Mouse (Mus musculus) testis, postnatal 10 days (tissue): ENCODE data around the gene Polk.

Experiments
- DNase-seq: peaks from one replicate; pipeline ENCODE4 v3.0.0; 2021; ENCODE audit warnings: low spot score

Polk gene

DNA sequence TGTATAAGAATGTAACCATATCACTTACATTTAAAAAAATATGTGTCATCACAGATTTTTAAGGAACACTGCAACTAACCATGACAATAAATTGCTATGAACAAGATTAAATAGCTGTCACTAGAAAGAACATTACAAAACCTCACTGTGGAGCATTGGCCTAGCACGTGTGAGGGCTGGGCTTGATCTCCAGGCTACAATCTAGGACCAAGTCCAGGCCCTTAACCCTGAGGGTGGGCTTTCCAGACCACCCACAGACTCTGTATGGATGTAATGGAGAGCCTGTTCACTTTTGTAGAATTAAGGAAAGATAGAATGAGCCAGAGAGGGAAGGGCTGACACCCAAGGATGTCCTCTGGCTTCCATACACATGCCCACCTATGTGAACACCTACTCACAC is 79.7 kb downstream of the Polk start:
- no peak for DNase-seq

GRCm38 (mm10) chr13:96458606-96459005 is 83.8 kb downstream of the Polk start:
- DNase-seq: no peak

DNA sequence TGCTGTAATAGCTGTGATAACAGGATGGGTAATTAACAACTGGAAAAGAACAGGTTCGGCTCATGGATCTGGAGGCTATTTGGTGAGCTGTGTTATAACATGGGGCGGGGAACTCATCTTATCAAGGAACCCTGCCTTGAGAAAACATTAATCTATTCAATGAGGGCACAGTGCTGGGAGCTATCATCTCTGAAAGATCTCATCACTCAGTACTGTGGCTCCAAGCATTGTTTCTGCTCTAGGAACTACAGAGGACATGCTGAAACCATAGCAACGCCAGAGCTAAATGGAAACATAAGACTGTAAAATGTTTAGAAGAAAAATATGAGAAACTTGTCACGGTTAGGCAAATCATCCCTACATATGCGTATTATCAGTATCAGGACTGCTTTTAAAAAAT is 84.4 kb downstream of the Polk start:
- DNase-seq: no peak

DNA sequence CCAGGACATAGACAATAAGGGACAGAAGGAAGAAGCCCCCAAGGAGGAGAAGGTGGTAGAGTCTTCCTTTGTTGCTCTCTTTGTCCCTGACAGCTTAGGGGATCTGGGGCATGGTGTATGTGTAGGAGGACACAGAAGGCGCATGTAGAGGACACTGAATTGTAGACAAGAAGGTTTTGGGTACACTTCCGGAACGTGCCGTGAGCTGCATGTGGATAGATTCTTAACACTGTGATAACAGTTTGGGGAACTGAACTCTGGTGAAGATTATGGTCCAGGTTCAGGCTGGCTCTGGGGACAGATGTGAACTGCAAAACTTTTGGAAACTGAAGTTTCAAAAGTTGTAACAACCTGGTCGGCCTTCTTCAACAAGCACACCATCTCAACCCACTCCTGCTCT is 84.8 kb downstream of the Polk start:
- DNase-seq: no peak

DNA sequence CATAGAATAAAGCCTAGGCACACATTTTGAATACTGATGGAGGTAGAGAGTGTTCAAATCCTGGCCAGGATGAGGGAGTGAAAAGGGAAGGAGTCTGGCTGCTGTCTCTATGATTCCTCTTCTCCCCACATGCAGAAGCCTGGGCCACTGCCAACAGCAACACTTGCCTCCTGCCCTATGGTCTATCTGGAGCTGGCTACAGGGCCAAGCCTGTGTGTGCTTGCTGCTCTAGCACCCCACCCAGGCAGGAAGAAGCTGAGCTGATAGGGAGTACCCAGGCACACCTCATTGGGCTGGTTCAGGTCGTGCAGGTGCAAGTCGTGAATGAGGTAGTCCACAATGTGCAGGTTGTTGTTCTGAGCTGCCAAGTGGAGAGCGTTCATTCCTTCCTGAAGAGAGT is 88.1 kb downstream of the Polk start:
- no peak for DNase-seq

DNA sequence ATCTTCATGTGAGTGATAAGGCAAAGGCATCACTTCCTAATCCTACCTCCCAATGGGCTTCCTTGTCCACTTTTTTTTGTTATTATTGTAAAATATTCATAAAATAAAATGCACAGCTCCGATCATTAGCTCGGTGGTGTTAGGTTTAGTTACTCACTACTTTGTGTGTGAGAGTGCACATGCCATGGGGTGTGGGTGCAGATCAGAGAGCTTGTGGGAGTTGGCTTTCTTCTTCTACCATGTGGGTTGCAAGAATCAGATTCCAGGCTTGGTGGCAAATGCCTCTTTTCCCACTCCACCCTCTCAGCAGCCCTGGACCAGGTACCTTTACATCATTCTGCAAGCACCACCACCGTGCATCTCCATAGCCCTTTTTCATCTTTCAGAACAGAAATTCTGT is 89.8 kb downstream of the Polk start:
- no peak for DNase-seq

- DNase-seq: no peak
Observed at GRCm38 (mm10) chr13:96451386-96452140, 90.8 kb downstream of the Polk start.

GRCm38 (mm10) chr13:96450869-96451268 is 91.5 kb downstream of the Polk start:
- no peak for DNase-seq

GRCm38 (mm10) chr13:96450205-96450856 is 92.0 kb downstream of the Polk start:
- no peak for DNase-seq

GRCm38 (mm10) chr13:96440436-96440835 is 101.9 kb downstream of the Polk start:
- DNase-seq: no peak

DNA sequence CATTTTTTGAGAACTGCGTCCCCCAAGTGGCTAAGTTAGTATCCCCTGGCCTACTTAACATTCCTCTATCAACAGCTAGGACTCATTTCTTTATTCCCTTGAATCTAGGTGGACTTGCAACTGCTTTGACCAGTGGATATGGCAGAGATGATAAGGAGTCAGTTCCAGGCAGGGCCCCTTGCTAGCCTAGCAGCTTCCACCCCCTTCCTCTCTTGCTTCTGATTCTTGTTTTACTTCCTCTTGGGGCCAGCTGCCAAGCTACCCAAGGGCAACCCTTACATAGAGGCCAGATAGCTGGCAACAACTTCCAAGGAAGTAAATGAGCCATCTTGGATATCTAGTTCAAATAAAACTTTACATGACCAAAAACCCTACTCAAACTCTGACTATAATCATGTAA is 105.5 kb downstream of the Polk start:
- DNase-seq: no peak

GRCm38 (mm10) chr13:96435793-96436192 is 106.6 kb downstream of the Polk start:
- DNase-seq: no peak

DNA sequence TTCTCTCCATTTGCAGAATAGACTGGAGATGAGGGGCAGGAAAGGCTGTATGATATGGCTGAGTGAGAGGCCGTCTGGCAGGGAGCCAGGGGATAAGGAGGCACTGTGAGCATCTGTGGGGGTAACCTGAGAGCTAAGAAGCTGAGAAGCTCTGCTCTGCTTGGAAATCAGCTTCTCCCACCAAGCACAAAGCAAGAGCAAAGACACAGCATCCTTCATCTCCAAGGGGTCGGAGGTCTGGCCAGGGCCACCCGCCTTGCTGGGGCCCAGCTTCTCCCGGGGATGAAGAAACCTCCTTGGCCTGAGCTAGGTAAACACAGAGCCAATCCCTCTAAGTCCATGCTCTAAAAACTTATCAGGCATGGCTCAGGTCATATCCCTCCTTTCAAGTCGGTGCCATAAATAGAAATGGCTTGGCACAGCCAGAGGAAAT is 107.5 kb downstream of the Polk start:
- DNase-seq: peak; percentile 63

GRCm38 (mm10) chr13:96433648-96434190 is 108.7 kb downstream of the Polk start:
- DNase-seq: no peak

- no peak for DNase-seq
Observed at GRCm38 (mm10) chr13:96433041-96433440, 109.3 kb downstream of the Polk start.

DNA sequence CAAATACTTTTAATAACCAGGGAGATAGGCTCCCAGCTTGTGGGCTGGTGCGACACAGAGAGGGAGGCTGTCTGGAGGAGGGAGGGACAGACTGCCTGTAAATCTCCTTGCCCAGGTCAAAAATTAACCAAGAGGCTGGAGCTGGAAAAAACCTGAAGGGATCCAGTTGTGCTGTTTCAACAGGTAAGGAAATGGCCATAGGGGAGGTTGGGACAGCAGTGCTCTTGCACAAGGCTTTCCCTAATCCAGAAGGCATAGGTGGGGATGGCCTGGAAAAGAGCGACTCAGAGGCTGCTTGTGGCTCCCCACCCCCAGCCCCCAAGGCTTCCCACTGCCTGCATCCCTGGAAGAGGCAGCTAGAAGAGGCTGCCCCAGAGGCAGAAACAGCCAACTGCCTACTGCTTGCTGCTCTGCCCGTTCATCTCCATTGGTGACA is 110.0 kb downstream of the Polk start:
- no peak for DNase-seq

GRCm38 (mm10) chr13:96431595-96432156 is 110.7 kb downstream of the Polk start:
- peak; percentile 95 for DNase-seq
